Mouse (Mus musculus) heart, adult 2 months (tissue): ENCODE data around the gene Cog7. TPM values are rescaled to one million over a fixed set of nuclear protein-coding genes. Genes with fewer than 3 reads are reported as not detected.
A peak's percentile ranks its signal among the peaks of the same experiment; 100 is the strongest.

Experiments used
- DNase-seq, 2 experiments: peaks; one replicate each; pipeline ENCODE4 v3.0.0; 2021
- H3K27ac ChIP-seq: fragments of 200-600 bp; 2 replicates; pipeline ENCODE4 v1.8.1; 2022
- H3K27me3 ChIP-seq: fragments of 200-500 bp; 2 replicates; pipeline ENCODE4 v1.6.1; 2012; ENCODE audit warnings: mild to moderate bottlenecking, low read length, inconsistent platforms, mixed read lengths; ENCODE audit not compliant: control insufficient read depth, insufficient read depth
- H3K36me3 ChIP-seq: fragments of 200-500 bp; 2 replicates; pipeline ENCODE4 v1.6.1; 2012; ENCODE audit warnings: low read length, inconsistent platforms; ENCODE audit not compliant: control insufficient read depth, insufficient read depth
- H3K4me1 ChIP-seq: fragments of 200-500 bp; 2 replicates; pipeline ENCODE4 v1.6.1; 2011; ENCODE audit warnings: low read length; ENCODE audit not compliant: control insufficient read depth, insufficient read depth
- H3K4me3 ChIP-seq: fragments of 200-600 bp; 2 replicates; pipeline ENCODE4 v1.8.1; 2022
- H3K79me2 ChIP-seq: fragments of 200-500 bp; replicated peaks from 2 replicates; pipeline ENCODE4 v1.6.1; 2012; ENCODE audit warnings: mild to moderate bottlenecking, inconsistent platforms, low read length, moderate library complexity, mixed read lengths; ENCODE audit not compliant: control insufficient read depth, insufficient read depth
- H3K9ac ChIP-seq: fragments of 200-500 bp; 2 replicates; pipeline ENCODE4 v1.6.1; 2012; ENCODE audit warnings: low read depth, mild to moderate bottlenecking, control low read depth, inconsistent platforms, low read length, mixed read lengths
- CTCF ChIP-seq: fragments of 200-600 bp; IDR thresholded peaks from 2 replicates; pipeline ENCODE4 v1.8.1; 2022; ENCODE audit warnings: antibody characterized with exemption, mild to moderate bottlenecking, moderate library complexity
- EP300 ChIP-seq: fragments of 200-500 bp; IDR thresholded peaks from 2 replicates; pipeline ENCODE4 v1.6.1; 2011; ENCODE audit warnings: low read depth, low read length, control low read depth; ENCODE audit not compliant: insufficient read depth
- POLR2A ChIP-seq: fragments of 200-500 bp; IDR thresholded peaks from 2 replicates; pipeline ENCODE4 v1.6.1; 2011; ENCODE audit warnings: mild to moderate bottlenecking, low read depth, low read length, control low read depth; ENCODE audit not compliant: insufficient read depth
- WGBS: fragments of 180-500 bp; shearing (Covaris S2); methylation state at CpG from one replicate; pipeline ENCODE4 v1.1.7; 2018; 5-methylcytosine and 5-hydroxymethylcytosine counted together
- intact Hi-C: fragments of 180-260 bp; cut with DNase I; formaldehyde crosslinking; loops from one replicate; pipeline ENCODE4 v1.15.1; 2025
- polyA plus RNA-seq: library from polyadenylated mRNA; depleted of rRNA; stranded (reverse); fragments of >200 nt; gene quantifications from 2 replicates; pipeline ENCODE4 v1.2.3, GENCODE M21; 2012
- total RNA-seq, 2 experiments: library from RNA; stranded (reverse); gene quantifications; 2 replicates each; pipeline ENCODE4 v1.2.3; 2021

Gene Cog7
- total and polyA plus RNA-seq, 3 experiments, result 16.7 to 19.5 (median 17.0) TPM

DNA sequence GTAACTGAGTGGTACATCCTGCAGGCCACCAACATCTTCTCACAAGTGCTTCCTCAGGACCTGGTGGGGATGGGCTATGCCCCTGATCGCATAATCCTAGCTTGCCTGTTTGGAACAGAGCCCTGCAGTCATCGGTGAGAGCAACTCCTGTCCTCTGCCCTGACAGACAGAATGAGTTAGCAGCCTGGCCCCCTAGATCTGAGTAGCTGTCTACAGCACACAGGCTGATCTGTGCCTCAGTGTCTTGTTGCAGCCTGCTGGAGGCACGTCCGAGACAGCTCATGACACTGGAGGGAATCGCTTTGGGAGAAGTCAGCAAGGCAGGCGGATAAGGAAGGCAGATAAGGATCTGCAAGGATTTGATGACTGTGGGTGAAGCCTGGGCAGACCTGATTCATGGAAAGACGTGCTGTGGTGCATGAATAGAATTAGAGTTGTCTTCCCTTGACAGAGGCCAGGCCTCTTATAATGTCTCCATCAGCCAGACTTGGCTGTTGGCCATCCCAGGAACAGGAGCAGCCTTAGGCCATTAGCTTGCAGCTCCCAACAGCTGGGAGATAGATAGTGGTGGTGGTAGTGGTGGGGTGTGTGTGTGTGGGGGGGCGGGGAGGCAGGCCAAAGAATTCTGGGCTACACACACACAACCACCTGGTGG is 78.6 kb downstream of the Cog7 start:
- no peak for DNase-seq
- intact Hi-C loops, result no loop called here
- H3K27ac ChIP-seq, result no peak overlapping the region

DNA sequence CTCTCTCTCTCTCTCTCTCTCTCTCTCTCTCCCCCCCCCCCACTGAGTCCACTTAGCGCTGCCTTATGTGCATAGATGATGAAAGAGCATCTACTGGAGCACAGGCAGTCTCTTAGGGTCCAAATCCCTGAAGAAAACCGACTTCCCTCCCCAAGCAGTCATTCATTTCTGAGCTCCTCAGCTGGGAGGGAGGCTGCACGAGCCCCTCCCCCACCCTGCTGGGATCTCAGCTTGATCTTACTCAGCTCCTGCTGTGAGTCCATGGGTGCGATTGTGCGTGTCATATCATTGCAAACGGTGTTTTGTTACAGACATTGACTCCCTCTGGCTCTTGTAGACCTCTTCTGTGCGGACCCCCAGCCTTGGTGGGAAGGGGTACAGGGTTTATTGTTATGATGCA is 81.6 kb downstream of the Cog7 start:
- Histone ChIP-seq H3K79me2 (no peaks in the 10 kb centered on the region), H3K9ac (no peak overlapping the region), H3K4me3 (no peak overlapping the region), H3K27me3 (peaks cover 2% of the 10 kb centered on the region), H3K27ac (no peak overlapping the region), H3K36me3 (no peaks in the 10 kb centered on the region), H3K4me1 (no peaks in the 10 kb centered on the region)
- WGBS, result 21% methylated on average over 7 of the region's 7 CpGs
- intact Hi-C loops, result loop anchor here (2.0 kb wide), 1 partner anchor 63 kb away; no protein-coding TSS in a partner anchor
- no peak for DNase-seq
- no peak for TF ChIP-seq EP300
- TF ChIP-seq POLR2A, result no peak
- no peak for TF ChIP-seq CTCF

More for the DNA sequence above, 78.6 kb downstream of the Cog7 start:
- Histone ChIP-seq H3K36me3 (no peaks in the 10 kb centered on the region), H3K4me3 (no peak overlapping the region), H3K9ac (no peak overlapping the region), H3K27me3 (peaks cover 2% of the 10 kb centered on the region), H3K79me2 (no peaks in the 10 kb centered on the region), H3K4me1 (no peaks in the 10 kb centered on the region)
- TF ChIP-seq CTCF (no peak), POLR2A (no peak), EP300 (no peak)
- 41% methylated on average over 8 of the region's 8 CpGs for WGBS

GRCm38 (mm10) chr7:121899311-121899710 is 82.2 kb downstream of the Cog7 start:
- no peaks in the 10 kb centered on the region for H3K36me3 ChIP-seq
- TF ChIP-seq CTCF, result peak; percentile 76
- no peak for TF ChIP-seq EP300
- no peak overlapping the region for H3K27ac ChIP-seq
- H3K9ac ChIP-seq, result no peak overlapping the region
- no peak overlapping the region for H3K4me3 ChIP-seq
- H3K4me1 ChIP-seq, result no peaks in the 10 kb centered on the region
- H3K79me2 ChIP-seq, result no peaks in the 10 kb centered on the region
- DNase-seq, result peak in 1 of 2 experiments; percentile 49
- intact Hi-C loops, result loop anchor here (2.0 kb wide), 1 partner anchor 63 kb away; no protein-coding TSS in a partner anchor
- 14% methylated on average over 14 of the region's 14 CpGs for WGBS
- peaks cover 2% of the 10 kb centered on the region for H3K27me3 ChIP-seq

GRCm38 (mm10) chr7:121896689-121897088 is 84.8 kb downstream of the Cog7 start:
- Histone ChIP-seq H3K79me2 (no peaks in the 10 kb centered on the region), H3K27ac (no peak overlapping the region), H3K36me3 (no peaks in the 10 kb centered on the region), H3K9ac (no peak overlapping the region), H3K4me3 (no peak overlapping the region), H3K27me3 (peaks cover 2% of the 10 kb centered on the region), H3K4me1 (no peaks in the 10 kb centered on the region)
- intact Hi-C loops, result no loop called here
- DNase-seq, result no peak
- 50% methylated on average over 6 of the region's 6 CpGs for WGBS
- TF ChIP-seq POLR2A, result no peak
- no peak for TF ChIP-seq CTCF
- no peak for TF ChIP-seq EP300

GRCm38 (mm10) chr7:121890636-121891360 is 90.7 kb downstream of the Cog7 start:
- intact Hi-C loops, result no loop called here
- Histone ChIP-seq H3K79me2 (no peaks in the 10 kb centered on the region), H3K27ac (no peak overlapping the region), H3K4me3 (no peak overlapping the region), H3K4me1 (no peaks in the 10 kb centered on the region), H3K27me3 (no peaks in the 10 kb centered on the region), H3K36me3 (no peaks in the 10 kb centered on the region), H3K9ac (no peak overlapping the region)
- TF ChIP-seq CTCF (no peak), POLR2A (no peak), EP300 (no peak)
- DNase-seq, result no peak
- 86% methylated on average over 13 of the region's 13 CpGs for WGBS

DNA sequence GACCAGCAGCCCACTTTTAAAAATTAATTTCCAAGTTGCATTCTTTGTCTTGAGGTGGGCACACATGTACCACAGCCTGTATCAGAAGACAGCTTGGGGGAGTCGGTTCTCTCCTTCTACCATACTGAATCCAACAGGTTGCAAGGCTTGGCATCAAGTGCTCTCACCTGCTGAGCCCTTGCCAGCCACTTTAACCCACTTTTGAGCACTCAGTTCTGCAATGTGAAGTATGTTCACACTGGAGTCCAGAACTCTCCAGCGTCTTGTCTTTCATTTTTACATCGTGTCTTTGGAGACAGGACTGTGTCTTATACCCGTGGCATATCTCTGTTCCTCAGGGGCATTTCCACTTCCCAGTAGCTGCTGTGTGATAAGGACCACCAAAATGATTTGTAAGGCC is 101.3 kb downstream of the Cog7 start:
- H3K79me2 ChIP-seq, result no peaks in the 10 kb centered on the region
- no peak overlapping the region for H3K9ac ChIP-seq
- H3K27ac ChIP-seq, result no peak overlapping the region
- no peaks in the 10 kb centered on the region for H3K27me3 ChIP-seq
- DNase-seq, result no peak
- no peaks in the 10 kb centered on the region for H3K36me3 ChIP-seq
- TF ChIP-seq EP300, result no peak
- TF ChIP-seq CTCF, result no peak
- no peak for TF ChIP-seq POLR2A
- H3K4me1 ChIP-seq, result no peaks in the 10 kb centered on the region
- intact Hi-C loops, result no loop called here
- WGBS, result 60% methylated on average over 4 of the region's 4 CpGs
- no peak overlapping the region for H3K4me3 ChIP-seq
